Mouse (Mus musculus): ENCODE data around the gene Trim25. TPM values are rescaled to one million over a fixed set of nuclear protein-coding genes. Genes with fewer than 3 reads are reported as not detected.
A peak's percentile ranks its signal among the peaks of the same experiment; 100 is the strongest.
"Not testable (repeated sequence)": the region's sequence is repeated elsewhere in the genome, so short reads cannot be mapped to it uniquely, and the experiment has no call there.

The Trim25 gene
- polyA plus RNA-seq, 1 experiment from 2014 or later, result 2.3 TPM

DNA sequence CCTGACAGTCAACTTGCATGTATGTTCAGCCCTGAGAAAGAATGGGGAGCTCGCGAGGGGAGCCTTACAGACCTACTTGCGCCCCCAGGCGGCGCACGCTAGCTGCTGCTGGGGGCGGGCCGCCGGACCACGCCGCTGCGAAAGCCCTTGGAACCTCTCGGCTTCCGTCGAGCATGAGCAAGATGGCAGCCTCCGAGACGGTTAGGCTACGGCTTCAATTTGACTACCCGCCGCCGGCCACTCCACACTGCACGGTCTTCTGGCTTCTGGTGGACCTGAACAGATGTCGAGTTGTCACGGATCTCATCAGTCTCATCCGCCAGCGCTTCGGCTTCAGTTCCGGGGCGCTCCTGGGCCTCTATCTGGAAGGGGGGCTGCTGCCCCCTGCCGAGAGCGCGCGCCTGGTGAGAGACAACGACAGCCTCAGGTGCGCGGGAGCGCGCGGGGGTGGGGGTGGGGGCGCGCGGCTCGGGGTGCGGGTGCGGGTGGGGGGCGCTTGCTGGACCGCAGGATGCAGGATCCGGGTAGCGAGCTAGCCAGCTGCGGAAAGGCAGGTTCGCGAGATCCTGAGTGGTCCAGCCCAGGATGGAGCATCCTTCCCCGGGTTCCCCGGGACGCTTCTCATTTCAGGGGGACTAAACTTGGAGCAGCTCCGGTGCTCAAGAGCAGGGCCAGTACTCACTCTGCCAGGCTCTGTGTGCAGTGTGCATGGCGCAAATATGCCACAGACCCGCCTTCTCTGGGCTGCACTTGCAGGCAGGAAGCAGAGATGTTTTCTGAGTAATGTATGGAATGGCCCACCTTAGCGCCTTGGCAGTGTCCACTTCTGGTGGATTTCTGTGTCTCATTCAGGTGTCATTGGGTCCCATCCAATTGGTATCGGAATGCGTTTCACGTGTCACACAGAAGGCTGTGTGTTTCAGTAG lies 25.1 kb upstream of the Trim25 start:
- no peaks in the 10 kb centered on the region for H3K36me3 ChIP-seq (replicated peaks)
- H3K9me3 ChIP-seq, result no peaks in the 10 kb centered on the region
- peak overlapping the region; percentile 69 for H3K4me2 ChIP-seq
- peak overlapping the region; percentile 66 for H3K4me3 ChIP-seq (replicated peaks)
- peaks cover 14% of the 10 kb centered on the region for H3K4me1 ChIP-seq
- ATAC-seq (ENCODE audit: low FRiP score), result peak; percentile 85
- H3K27ac ChIP-seq, result peak overlapping the region; percentile 89
- WGBS, result 2% methylated on average over 61 of the region's 62 CpGs
- peak overlapping the region; percentile 76 for H3K9ac ChIP-seq
- H3K27me3 ChIP-seq, result no peaks in the 10 kb centered on the region

DNA sequence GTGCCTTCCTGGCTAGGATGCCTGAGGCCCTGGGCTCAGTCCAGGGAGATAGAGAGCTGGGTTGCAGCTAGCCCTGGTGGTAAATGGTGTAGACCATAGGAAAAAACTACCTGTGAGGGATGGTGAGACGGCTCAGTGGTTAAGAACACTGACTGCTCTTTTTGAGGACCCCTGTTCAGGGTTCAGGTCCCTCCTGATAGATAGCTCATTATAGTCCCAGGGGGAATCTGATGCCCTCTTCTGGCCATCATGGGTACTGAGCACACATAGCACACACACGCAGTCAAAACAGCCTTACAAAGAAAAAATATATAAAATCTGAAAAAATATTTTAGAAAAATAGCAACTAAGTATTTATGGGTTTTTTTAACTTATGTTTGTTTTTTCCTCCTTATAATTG lies 22.9 kb upstream of the Trim25 start:
- Histone ChIP-seq H3K36me3 (replicated peaks) (peaks cover 6% of the 10 kb centered on the region), H3K4me3 (replicated peaks) (no peak overlapping the region), H3K4me1 (peaks cover 14% of the 10 kb centered on the region), H3K4me2 (no peak overlapping the region), H3K27me3 (no peaks in the 10 kb centered on the region), H3K27ac (no peak overlapping the region), H3K9me3 (no peaks in the 10 kb centered on the region), H3K9ac (no peak overlapping the region)
- WGBS, result 92% methylated on average over 2 of the region's 2 CpGs
- ATAC-seq (ENCODE audit: low FRiP score), result no peak

DNA sequence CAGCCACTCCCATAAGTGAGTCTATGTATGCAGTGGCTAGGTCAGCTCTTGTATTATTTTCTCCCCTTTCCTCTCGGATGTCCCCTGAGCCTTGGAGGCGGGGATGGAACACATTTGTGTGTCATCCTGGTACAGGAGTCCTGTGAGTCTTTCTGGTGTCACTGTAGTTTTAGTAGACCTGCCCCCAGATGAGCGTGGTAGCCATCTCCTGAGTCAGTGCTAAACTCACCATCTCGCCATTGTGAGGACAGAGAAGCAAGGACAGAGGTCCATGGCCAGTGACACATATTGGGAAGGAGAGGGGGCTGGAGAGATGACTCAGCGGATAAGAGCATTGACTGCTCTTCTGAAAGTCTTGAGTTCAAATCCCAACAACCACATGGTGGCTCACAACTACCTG lies 22.0 kb upstream of the Trim25 start:
- Histone ChIP-seq H3K9ac (no peak overlapping the region), H3K4me1 (peaks cover 14% of the 10 kb centered on the region), H3K4me3 (replicated peaks) (no peak overlapping the region), H3K4me2 (no peak overlapping the region), H3K27me3 (no peaks in the 10 kb centered on the region), H3K9me3 (no peaks in the 10 kb centered on the region), H3K27ac (no peak overlapping the region), H3K36me3 (replicated peaks) (peaks cover 14% of the 10 kb centered on the region)
- 95% methylated on average over 5 of the region's 5 CpGs for WGBS
- ATAC-seq (ENCODE audit: low FRiP score), result no peak

DNA sequence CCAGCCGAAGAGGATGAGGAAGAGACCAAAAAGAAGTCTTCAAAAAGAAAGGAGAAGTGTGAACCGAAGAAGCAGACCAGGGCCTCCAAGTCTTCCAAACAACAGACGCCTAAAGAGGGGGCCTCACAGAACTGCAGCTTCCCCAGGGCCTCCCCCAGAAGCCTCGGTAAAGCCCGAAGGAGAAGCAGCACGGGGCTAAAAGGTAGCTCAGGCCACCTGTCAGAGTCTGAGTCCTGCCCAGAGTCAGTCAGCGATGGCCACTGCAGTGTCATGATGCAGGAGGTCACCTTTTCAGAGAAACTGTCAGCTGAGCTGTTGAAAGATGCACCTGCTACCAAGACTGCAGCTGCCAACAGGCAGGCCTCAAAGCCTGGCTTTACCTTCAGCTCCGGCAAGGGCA lies 17.8 kb upstream of the Trim25 start:
- H3K4me1 ChIP-seq, result no peaks in the 10 kb centered on the region
- no peaks in the 10 kb centered on the region for H3K27me3 ChIP-seq
- peaks cover 52% of the 10 kb centered on the region for H3K36me3 ChIP-seq (replicated peaks)
- no peak overlapping the region for H3K9ac ChIP-seq
- no peaks in the 10 kb centered on the region for H3K9me3 ChIP-seq
- ATAC-seq (ENCODE audit: low FRiP score), result no peak
- no peak overlapping the region for H3K27ac ChIP-seq
- 89% methylated on average over 8 of the region's 8 CpGs for WGBS
- H3K4me2 ChIP-seq, result no peak overlapping the region
- no peak overlapping the region for H3K4me3 ChIP-seq (replicated peaks)

DNA sequence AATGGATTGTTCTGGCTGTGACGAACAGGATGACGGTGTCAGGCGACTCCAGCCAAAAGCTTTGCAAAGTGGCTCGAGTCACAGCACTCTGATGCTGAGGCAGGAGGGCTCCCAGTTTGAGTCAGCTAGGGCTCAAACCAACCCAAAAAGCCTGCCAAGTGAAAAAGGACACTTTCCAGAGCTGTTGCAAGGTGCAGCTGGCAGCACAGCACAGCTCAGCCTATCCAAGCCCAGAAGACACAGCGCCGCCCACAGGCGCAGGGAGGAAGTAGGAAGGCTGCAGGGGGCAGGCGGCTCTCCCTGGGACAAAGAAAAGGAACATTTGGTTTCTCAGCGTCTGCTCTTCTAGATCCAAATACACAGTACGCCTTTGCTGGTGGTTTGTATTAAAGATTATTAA lies 12.6 kb upstream of the Trim25 start:
- Histone ChIP-seq H3K36me3 (replicated peaks) (peaks cover 73% of the 10 kb centered on the region), H3K4me3 (replicated peaks) (no peak overlapping the region), H3K9me3 (no peaks in the 10 kb centered on the region), H3K4me2 (no peak overlapping the region), H3K27ac (no peak overlapping the region), H3K9ac (no peak overlapping the region), H3K4me1 (no peaks in the 10 kb centered on the region), H3K27me3 (no peaks in the 10 kb centered on the region)
- no peak for ATAC-seq (ENCODE audit: low FRiP score)
- WGBS, result 84% methylated on average over 10 of the region's 10 CpGs

DNA sequence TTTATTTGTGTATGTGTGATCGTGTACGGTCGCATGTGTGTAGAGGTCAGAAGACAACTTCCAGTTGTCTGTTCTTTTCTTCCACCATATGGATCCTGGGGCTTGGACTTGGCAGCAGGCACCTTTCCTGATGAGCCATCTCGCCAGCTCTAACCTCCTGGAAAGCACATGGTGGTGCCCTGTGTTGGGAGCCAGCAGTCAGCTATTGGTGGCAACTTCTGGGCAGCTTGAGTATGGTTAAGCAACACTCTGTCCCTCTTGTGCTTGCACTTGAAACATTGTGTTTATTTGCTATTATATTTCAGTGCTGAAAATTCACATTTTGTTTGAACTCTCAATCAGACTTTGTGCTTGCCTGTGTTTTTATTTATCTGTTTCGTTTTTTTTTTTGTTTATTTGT lies 10.2 kb upstream of the Trim25 start:
- Histone ChIP-seq H3K9me3 (no peaks in the 10 kb centered on the region), H3K9ac (no peak overlapping the region), H3K27ac (no peak overlapping the region), H3K27me3 (no peaks in the 10 kb centered on the region), H3K4me2 (no peak overlapping the region), H3K4me3 (replicated peaks) (no peak overlapping the region), H3K36me3 (replicated peaks) (peaks cover 50% of the 10 kb centered on the region), H3K4me1 (no peaks in the 10 kb centered on the region)
- ATAC-seq (ENCODE audit: low FRiP score), result no peak
- WGBS, result 81% methylated on average over 5 of the region's 5 CpGs

DNA sequence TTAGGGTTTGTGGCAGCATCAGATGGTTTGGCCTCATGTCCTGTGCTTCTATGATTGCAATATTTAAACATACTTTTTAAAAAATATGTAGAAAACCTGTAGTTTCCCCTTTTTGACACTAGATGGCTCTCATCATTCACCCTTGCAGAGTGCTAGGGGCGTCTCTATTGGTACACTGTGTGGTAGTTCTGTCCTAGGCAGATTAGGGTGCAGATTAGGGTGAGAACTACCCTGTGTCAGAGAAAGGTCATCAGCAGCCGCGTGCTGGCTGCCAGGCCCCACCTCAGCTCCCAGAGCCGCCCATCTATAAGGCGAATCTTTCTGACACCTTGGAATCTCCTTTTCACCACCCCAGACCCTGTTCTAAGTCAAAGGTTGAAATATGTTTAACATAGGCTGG lies 9.6 kb upstream of the Trim25 start:
- 68% methylated on average over 5 of the region's 5 CpGs for WGBS
- Histone ChIP-seq H3K27ac (no peak overlapping the region), H3K4me1 (no peaks in the 10 kb centered on the region), H3K9ac (no peak overlapping the region), H3K36me3 (replicated peaks) (peaks cover 46% of the 10 kb centered on the region), H3K27me3 (no peaks in the 10 kb centered on the region), H3K4me2 (no peak overlapping the region), H3K9me3 (no peaks in the 10 kb centered on the region), H3K4me3 (replicated peaks) (no peak overlapping the region)
- no peak for ATAC-seq (ENCODE audit: low FRiP score)

DNA sequence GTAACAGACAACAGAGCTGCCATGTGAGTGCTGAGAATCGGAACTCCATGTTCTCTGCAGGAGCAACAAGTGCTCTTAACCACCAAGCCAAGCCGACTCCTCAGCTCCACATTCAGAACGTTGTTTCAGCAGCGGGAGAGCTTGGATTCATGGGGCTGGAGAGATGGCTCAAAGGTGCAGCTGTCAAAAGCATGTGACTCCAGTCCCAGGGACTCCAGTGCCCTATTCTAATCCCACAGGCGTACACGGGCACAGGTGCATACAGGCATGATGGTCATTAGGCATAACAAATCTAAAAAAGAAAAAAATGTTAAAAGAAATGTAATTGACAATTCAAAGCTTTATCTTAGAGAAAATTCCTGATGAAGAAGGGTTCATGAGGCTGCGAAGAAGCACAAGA lies 6.0 kb upstream of the Trim25 start:
- Histone ChIP-seq H3K36me3 (replicated peaks) (peaks cover 13% of the 10 kb centered on the region), H3K4me2 (no peak overlapping the region), H3K4me1 (no peaks in the 10 kb centered on the region), H3K9ac (no peak overlapping the region), H3K27ac (no peak overlapping the region), H3K27me3 (peaks cover 4% of the 10 kb centered on the region), H3K4me3 (replicated peaks) (no peak overlapping the region), H3K9me3 (no peaks in the 10 kb centered on the region)
- WGBS, result 58% methylated on average over 7 of the region's 7 CpGs
- no peak for ATAC-seq (ENCODE audit: low FRiP score)

DNA sequence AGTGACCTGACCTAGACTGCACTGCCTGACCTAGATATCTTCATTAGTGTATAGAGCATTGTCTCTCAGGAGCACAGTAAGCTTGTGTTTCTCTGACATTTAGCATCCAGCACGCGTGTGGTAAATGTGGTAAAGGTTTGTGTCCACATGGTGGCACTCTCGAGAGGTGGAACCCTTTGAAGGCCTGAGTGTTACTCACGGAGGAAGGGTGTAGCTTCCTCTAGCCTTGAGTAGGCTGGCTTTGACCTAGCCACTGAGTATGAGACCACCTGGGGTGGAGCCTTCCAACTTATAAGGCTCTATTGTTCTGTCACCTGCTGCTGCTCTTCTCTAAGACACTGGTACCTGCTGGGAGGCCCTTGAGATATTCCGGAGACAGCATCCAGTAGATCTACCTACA lies 5.6 kb upstream of the Trim25 start:
- Histone ChIP-seq H3K36me3 (replicated peaks) (peaks cover 10% of the 10 kb centered on the region), H3K4me1 (no peaks in the 10 kb centered on the region), H3K9me3 (no peaks in the 10 kb centered on the region), H3K27ac (no peak overlapping the region), H3K4me2 (no peak overlapping the region), H3K27me3 (peaks cover 9% of the 10 kb centered on the region), H3K4me3 (replicated peaks) (no peak overlapping the region), H3K9ac (no peak overlapping the region)
- whole genome bisulfite sequencing, result 17% methylated on average over 5 of the region's 5 CpGs
- no peak for ATAC-seq (ENCODE audit: low FRiP score)

DNA sequence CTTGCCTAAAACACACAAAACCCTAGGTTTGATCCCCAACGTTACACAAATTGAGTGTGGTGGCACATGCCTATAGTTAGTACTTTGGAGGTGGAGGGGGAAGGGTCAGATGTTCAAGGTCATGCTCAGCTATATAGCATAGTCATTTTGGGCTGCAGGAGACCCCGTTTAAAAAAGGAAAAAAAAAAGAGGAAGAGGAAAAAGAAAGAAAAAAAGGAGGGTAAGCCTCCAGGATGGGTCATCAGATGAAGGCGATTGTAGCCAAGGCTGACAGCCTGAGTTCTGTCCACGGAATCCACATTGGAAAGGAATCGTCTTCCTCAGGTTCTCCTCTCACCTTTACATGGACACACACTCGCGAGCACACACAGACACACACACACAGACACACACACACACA lies 4.7 kb upstream of the Trim25 start:
- WGBS, result 89% methylated on average over 7 of the region's 7 CpGs
- no peak overlapping the region for H3K4me2 ChIP-seq
- H3K9me3 ChIP-seq, result no peaks in the 10 kb centered on the region
- H3K36me3 ChIP-seq (replicated peaks), result peaks cover 10% of the 10 kb centered on the region
- H3K4me1 ChIP-seq, result 0 out of 2 replicates have a peak, but pooled peaks cover 4% of the 10 kb centered on the region
- no peak overlapping the region for H3K27ac ChIP-seq
- no peak for ATAC-seq (ENCODE audit: low FRiP score)
- H3K9ac ChIP-seq, result no peak overlapping the region
- no peak overlapping the region for H3K4me3 ChIP-seq (replicated peaks)
- H3K27me3 ChIP-seq, result peaks cover 17% of the 10 kb centered on the region

DNA sequence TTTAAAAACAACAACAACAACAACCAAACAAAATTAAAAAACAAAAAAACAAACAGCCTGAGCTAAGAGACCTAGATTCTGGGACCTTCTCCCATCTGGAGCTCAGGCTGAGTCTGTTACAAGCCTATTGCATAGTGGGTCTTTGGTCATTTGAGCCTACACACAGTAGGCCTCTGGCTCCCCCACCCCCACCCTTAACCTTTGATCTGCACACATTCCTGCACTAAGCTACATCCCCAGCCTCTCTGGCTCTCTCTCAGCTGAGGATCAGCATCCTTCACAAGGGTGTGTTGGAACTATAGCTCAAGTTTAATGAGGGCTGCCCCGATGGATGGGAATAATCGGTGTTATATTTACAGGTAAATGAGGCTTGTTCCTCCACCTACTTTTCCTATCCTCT lies 3.6 kb upstream of the Trim25 start:
- WGBS, result 88% methylated on average over 2 of the region's 2 CpGs
- H3K4me1 ChIP-seq, result 0 out of 2 replicates have a peak, but pooled peaks cover 4% of the 10 kb centered on the region
- H3K4me3 ChIP-seq (replicated peaks), result no peak overlapping the region

DNA sequence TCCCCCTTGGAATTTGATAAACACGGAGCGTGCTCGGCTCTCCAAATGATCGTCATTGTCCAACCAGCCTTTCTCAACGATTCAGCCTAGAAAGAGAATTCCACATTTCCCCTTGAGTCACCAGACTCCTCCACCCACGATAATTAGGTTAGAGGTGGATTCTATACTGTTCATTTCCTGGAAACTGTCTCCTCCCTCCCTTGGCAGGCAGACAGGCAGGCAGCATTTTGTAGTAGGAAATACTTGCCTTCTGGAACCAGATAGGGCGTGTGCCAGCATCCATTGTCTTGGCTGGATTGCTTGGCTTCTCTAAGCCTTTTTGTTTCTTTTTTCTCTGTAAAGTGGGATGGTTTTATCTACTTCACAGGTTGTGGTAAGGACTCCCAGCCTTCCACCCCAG lies 2.7 kb upstream of the Trim25 start:
- 0 out of 2 replicates have a peak, but pooled peaks cover 4% of the 10 kb centered on the region for H3K4me1 ChIP-seq
- no peaks in the 10 kb centered on the region for H3K36me3 ChIP-seq (replicated peaks)
- no peak overlapping the region for H3K9ac ChIP-seq
- peaks cover 33% of the 10 kb centered on the region for H3K27me3 ChIP-seq
- ATAC-seq (ENCODE audit: low FRiP score), result no peak
- H3K27ac ChIP-seq, result no peak overlapping the region
- 75% methylated on average over 7 of the region's 7 CpGs for WGBS
- H3K9me3 ChIP-seq, result no peaks in the 10 kb centered on the region
- H3K4me2 ChIP-seq, result no peak overlapping the region
- no peak overlapping the region for H3K4me3 ChIP-seq (replicated peaks)

More for the DNA sequence above, 3.6 kb upstream of the Trim25 start:
- Histone ChIP-seq H3K9me3 (no peaks in the 10 kb centered on the region), H3K36me3 (replicated peaks) (peaks cover 8% of the 10 kb centered on the region), H3K27ac (no peak overlapping the region), H3K9ac (no peak overlapping the region), H3K4me2 (no peak overlapping the region), H3K27me3 (peaks cover 29% of the 10 kb centered on the region)
- ATAC-seq (ENCODE audit: low FRiP score), result no peak

DNA sequence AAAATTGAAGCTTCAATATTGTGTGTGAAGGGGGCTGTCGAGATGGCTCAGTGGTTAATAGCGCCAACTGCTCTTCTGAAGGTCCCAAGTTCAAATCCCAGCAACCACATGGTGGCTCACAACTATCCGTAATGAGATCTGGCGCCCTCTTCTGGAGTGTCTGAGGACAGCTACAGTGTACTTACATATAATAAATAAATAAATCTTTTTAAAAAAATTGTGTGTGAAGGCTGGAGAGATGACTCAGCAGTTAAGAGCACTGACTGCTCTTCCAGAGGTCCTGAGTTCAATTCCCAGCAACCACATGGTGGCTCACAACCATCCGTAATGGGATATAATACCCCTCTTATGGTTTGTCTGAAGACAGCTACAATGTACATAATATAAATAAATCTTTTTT lies 1.8 kb upstream of the Trim25 start:
- not testable (repeated sequence) for H3K4me2 ChIP-seq; H3K4me1 ChIP-seq; H3K9me3 ChIP-seq; ATAC-seq (ENCODE audit: low FRiP score); H3K9ac ChIP-seq; H3K27ac ChIP-seq; H3K4me3 ChIP-seq (replicated peaks); H3K36me3 ChIP-seq (replicated peaks)
- H3K27me3 ChIP-seq, result peaks cover 34% of the 10 kb centered on the region
- 88% methylated on average over 5 of the region's 5 CpGs for WGBS
